Mouse (Mus musculus) frontal cortex, postnatal 14 days (tissue): ENCODE results near the gene Wdr46.
"Not testable (repeated sequence)": the region's sequence is repeated elsewhere in the genome, so short reads cannot be mapped to it uniquely, and the experiment has no call there.

Experiments
- DNase-seq, 2 experiments: peaks; one replicate each; pipeline ENCODE4 v3.0.0; 2022; ENCODE audit warnings: low spot score in 2 of 2

Wdr46 gene

GRCm38 (mm10) chr17:33978631-33979031, 38.2 kb downstream of the Wdr46 start:
- DNase-seq, result no peak

GRCm38 (mm10) chr17:33979512-33980050, 39.1 kb downstream of the Wdr46 start:
- no peak for DNase-seq

GRCm38 (mm10) chr17:33980181-33981035, 39.9 kb downstream of the Wdr46 start:
- no peak for DNase-seq

DNA sequence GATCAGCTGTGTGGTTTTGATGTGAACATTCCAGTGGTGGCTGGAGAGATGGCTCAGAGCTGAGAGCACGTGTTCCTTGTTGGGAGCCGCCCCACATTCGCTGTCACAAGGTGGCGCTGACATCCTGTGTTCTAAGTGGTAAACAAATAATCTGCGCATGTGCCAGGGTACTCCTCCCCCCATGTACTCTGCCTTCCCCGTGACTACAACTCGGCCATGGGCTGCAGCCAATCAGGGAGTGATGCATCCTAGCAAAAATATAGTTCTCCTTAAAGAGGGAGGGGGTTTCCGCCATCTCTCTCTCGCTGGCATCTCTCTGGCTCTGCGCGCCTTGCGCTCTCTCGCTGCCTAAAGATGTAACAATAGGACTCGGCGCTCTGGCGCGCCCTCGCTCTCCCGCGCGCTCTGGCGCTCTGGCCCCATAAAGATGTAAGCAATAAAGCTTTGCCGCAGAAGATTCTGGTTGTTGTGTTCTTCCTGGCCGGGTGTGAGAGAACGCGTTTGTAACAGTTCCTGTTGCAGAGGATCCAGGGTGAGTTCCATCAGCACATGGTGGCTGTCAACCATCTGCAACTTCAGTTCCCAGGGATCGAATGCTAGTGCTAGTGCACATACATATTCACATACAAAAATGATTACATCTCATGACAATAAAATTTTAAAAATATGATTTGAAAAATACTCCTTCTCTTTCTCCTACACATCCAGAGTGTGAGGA, 40.9 kb downstream of the Wdr46 start:
- DNase-seq, result peak; percentile 81 to 87

DNA sequence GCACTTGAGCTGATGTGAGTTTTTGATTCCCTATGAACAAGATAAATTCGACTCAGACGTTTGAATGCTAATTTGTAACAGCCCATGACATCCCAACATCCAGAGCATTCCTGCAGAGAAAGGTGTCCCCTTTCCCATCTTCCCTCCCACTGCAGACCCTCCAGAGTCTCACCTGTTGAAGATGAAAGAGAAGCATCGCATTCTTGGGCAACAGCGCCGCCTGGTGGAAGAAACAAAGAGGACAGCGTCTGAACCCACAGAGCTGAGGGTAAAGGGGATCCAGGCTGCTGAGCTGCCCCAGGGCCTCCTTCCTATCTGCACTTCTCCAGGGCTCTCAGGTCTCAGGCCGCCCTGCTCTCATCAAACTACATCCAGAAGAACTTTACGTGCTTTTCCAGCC, 41.7 kb downstream of the Wdr46 start:
- not testable (repeated sequence) for DNase-seq

DNA sequence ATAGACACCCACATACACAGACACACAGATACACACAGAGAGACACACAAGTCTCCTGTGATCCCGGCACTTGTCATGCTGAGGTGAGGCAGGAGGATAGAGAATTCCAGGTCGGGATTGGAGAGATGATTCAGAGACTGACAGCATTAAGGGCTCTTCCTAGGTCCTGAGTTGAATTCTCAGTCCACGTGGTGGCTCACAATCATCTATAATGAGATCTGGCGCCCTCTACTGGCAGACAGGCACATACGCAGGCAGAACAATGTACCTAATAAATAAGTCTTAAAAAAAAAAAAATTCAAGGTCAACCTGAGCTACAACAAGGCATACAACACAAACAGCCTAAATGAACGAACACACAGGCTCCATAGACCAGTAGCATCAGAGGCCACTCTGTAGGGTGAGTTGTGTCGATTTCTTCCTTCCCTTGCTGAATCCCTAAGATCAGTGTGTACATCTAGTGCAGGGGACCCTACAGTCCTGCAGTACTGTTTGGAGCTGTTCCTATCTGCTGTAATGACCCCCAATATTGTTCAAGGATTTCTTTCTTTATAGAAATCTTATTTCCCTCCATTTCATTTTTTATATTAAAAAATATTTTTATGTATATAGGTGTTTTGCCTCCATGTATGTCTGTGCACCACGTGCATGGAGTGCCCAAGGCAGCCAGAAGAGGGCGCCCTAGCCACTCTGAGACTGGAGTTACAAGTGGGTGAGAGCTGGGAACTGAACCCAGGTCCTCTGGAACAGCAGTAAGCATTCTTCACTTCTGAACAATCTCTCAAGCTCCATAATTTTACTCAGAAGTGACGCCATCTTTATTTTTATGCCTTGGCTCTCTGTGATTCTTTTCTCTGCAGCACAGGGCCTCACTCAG, 51.6 kb downstream of the Wdr46 start:
- no peak for DNase-seq

- DNase-seq, result no peak
These were observed 54.5 kb downstream of the Wdr46 start for GRCm38 (mm10) chr17:33994959-33995358.

DNA sequence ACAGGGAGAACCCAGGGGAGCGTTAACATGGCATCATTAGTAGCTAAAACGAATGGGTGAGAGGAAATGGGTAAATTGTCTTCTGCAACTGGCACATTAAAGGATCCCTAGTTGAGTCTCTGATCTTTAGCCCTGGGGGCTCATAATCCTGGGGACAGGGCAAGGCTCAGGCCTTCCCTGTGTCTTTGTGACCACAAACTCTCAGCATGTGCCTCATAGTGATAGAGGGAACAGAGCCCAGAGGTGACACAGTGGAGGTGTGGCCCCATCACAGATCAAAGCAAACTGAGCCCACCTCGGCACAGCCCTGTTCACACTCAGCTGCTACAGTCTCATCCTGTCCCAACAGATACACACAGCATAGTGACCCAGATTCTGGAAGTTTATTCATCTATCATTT, 55.2 kb downstream of the Wdr46 start:
- DNase-seq, result no peak

- DNase-seq, result not testable (repeated sequence)
These were observed 56.6 kb downstream of the Wdr46 start for GRCm38 (mm10) chr17:33997025-33997424.

GRCm38 (mm10) chr17:33998697-33999096, 58.2 kb downstream of the Wdr46 start:
- not testable (repeated sequence) for DNase-seq
